22 mouse cellular contexts compared by ENCODE assay signal in the genomic region with DNA sequence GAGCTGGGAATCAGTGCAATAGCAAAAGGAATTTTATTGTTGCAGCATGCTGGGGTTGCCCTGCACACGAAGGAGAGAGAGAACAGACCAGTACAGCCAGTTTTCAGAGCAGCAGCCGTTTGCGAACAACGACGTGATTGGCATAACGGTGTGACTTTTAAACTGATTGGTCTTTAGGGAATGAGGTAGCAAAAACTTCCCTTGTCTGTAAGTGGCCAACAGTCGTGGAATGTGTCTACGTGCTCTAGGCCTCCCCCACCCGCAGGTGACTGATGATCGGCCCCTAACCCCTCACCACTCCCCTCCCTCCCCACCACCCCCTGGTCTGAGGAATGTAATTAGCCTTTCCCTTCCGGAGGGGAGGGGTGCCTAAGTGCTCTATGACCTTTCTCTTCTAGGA. TPM values are rescaled to one million over a fixed set of nuclear protein-coding genes. Genes with fewer than 3 reads are reported as not detected.
DNase-seq lines count a peak whose midpoint lies in the region; ATAC-seq lines count a peak whose summit lies in the region.
"Had no signal": no experiment of that assay in that cellular context is flagged by ENCODE, and none has a peak within 500 bp of the region (broad histone marks: within the 10 kb centered on the region; RNA-seq: fewer than 3 reads in every experiment).

No protein-coding gene starts in this region.

- 31% methylated on average over 11 of the region's 11 CpGs for WGBS in heart, embryonic 10.5 days
- WGBS in heart, embryonic 11.5 days (ENCODE audit: insufficient replicate concordance): 39% methylated on average over 11 of the region's 11 CpGs
- 18% methylated on average over 11 of the region's 11 CpGs for WGBS in limb, embryonic 12.5 days

- ATAC-seq in heart, embryonic 11.5 days (replicated peaks; ENCODE audit: insufficient number of reproducible peaks, low FRiP score, low TSS enrichment): no peak
- peak; percentile 63; the same call in 1 of the 2 replicates for ATAC-seq in limb, embryonic 12.5 days (ENCODE audit: insufficient number of reproducible peaks, insufficient read depth, low FRiP score, low TSS enrichment, low read depth)
- ATAC-seq: CD4-positive, CD25-positive, alpha-beta regulatory T cell, adult 4 months; hindbrain, embryonic 16.5 days; midbrain, embryonic 13.5 days had no signal

- H3K27ac ChIP-seq in heart, embryonic 10.5 days: 0 out of 2 replicates have a peak overlapping the region, but pooled peaks have one; percentile 16
- no peak overlapping the region for H3K27ac ChIP-seq in heart, embryonic 11.5 days (ENCODE audit: low read depth, low read length)
- H3K27ac ChIP-seq in limb, embryonic 12.5 days: no peak overlapping the region; the same call in 1 of the 2 replicates
- H3K27ac ChIP-seq: forebrain, embryonic 12.5 days; limb, embryonic 13.5 days; liver, embryonic 14.5 days; lung, embryonic 15.5 days; midbrain, embryonic 13.5 days had no signal

- H3K4me3 ChIP-seq in heart, embryonic 10.5 days: no peak overlapping the region
- H3K4me3 ChIP-seq in heart, embryonic 11.5 days (ENCODE audit: low read depth, low read length): no peak overlapping the region
- H3K4me3 ChIP-seq in limb, embryonic 12.5 days (replicated peaks): no peak overlapping the region
- H3K4me3 ChIP-seq: forebrain, embryonic 12.5 days; limb, embryonic 13.5 days; lung, embryonic 15.5 days; midbrain, embryonic 13.5 days had no signal

- H3K9ac ChIP-seq in heart, embryonic 11.5 days (ENCODE audit: low read depth, low read length): no peak overlapping the region
- no peak overlapping the region for H3K9ac ChIP-seq in limb, embryonic 12.5 days (replicated peaks)
- H3K9ac ChIP-seq: forebrain, embryonic 12.5 days; limb, embryonic 13.5 days; liver, embryonic 14.5 days; lung, embryonic 15.5 days; midbrain, embryonic 13.5 days had no signal

- H3K27me3 ChIP-seq in heart, embryonic 10.5 days (ENCODE audit: insufficient read depth, poor library complexity, severe bottlenecking): no peaks in the 10 kb centered on the region
- no peaks in the 10 kb centered on the region for H3K27me3 ChIP-seq in heart, embryonic 11.5 days (ENCODE audit: control insufficient read depth, insufficient read depth, low read length)
- H3K27me3 ChIP-seq in limb, embryonic 12.5 days: no peaks in the 10 kb centered on the region
- H3K27me3 ChIP-seq: forebrain, embryonic 12.5 days; limb, embryonic 13.5 days; lung, embryonic 15.5 days; midbrain, embryonic 13.5 days had no signal

- peaks cover 7% of the 10 kb centered on the region; the same call in 1 of the 2 replicates for H3K4me1 ChIP-seq in heart, embryonic 10.5 days
- no peaks in the 10 kb centered on the region for H3K4me1 ChIP-seq in heart, embryonic 11.5 days (ENCODE audit: control insufficient read depth, insufficient read depth, low read length)
- no peaks in the 10 kb centered on the region for H3K4me1 ChIP-seq in limb, embryonic 12.5 days (replicated peaks)
- H3K4me1 ChIP-seq: forebrain, embryonic 12.5 days; limb, embryonic 13.5 days; lung, embryonic 15.5 days; midbrain, embryonic 13.5 days had no signal

- H3K4me2 ChIP-seq in heart, embryonic 11.5 days: no peak overlapping the region
- H3K4me2 ChIP-seq in limb, embryonic 12.5 days: no peak overlapping the region
- H3K4me2 ChIP-seq: forebrain, embryonic 12.5 days; limb, embryonic 13.5 days; lung, embryonic 15.5 days; midbrain, embryonic 13.5 days had no signal

- H3K36me3 ChIP-seq in heart, embryonic 10.5 days: no peaks in the 10 kb centered on the region
- no peaks in the 10 kb centered on the region for H3K36me3 ChIP-seq in heart, embryonic 11.5 days (ENCODE audit: control insufficient read depth, insufficient read depth, low read length)
- no peaks in the 10 kb centered on the region for H3K36me3 ChIP-seq in limb, embryonic 12.5 days
- H3K36me3 ChIP-seq: forebrain, embryonic 12.5 days; limb, embryonic 13.5 days; lung, embryonic 15.5 days; midbrain, embryonic 13.5 days had no signal

- no peaks in the 10 kb centered on the region for H3K9me3 ChIP-seq in heart, embryonic 10.5 days
- H3K9me3 ChIP-seq in heart, embryonic 11.5 days (replicated peaks; ENCODE audit: control insufficient read depth, low read length): no peaks in the 10 kb centered on the region
- H3K9me3 ChIP-seq in limb, embryonic 12.5 days: no peaks in the 10 kb centered on the region
- H3K9me3 ChIP-seq: forebrain, embryonic 12.5 days; limb, embryonic 13.5 days; lung, embryonic 15.5 days; midbrain, embryonic 13.5 days had no signal

- no peak for DNase-seq in heart, embryonic 10.5 days (ENCODE audit: low spot score)
- DNase-seq in ES-CJ7 (ENCODE audit: low read depth, low spot score): peak; percentile 98
- DNase-seq in embryo, embryonic 11 days: peak; percentile 61
- DNase-seq in urinary bladder, postnatal 10 days (ENCODE audit: low spot score): no peak
- DNase-seq in kidney, adult 9 months: no peak
- DNase-seq: adrenal gland, adult 8-10 months; cerebellum, adult 9-10 months; gastrocnemius, postnatal 10 days; heart, adult 11 months; heart, postnatal 36 days; kidney, adult 11 months; kidney, postnatal 36 days; right cerebral cortex, postnatal 4 days had no signal

RNA-seq across cellular contexts. Expression of gene Ppp1r9a, which starts 10.3 kb away (rescaled TPM):
- polyA plus RNA-seq in heart, embryonic 10.5 days (2016; fragmentation: Nextera tagmentation; extraction: Ambion mirVana): 19.3 and 21.4 TPM in 2 replicates
- polyA plus RNA-seq in heart, embryonic 11.5 days (2014; fragmentation: Nextera tagmentation; extraction: Ambion mirVana): 16.1 and 25.0 TPM in 2 replicates
- polyA plus RNA-seq in limb, embryonic 12.5 days (2016; fragmentation: Nextera tagmentation; extraction: Ambion mirVana): 27.0 and 27.8 TPM in 2 replicates

Comparison
In these comparisons a context has a peak if more than half of its experiments do, and no peak if none do; other contexts are left out.
1. DNase-seq: peak in ES-CJ7 (single experiment) and embryo, embryonic 11 days (single experiment); none in heart, embryonic 10.5 days (single experiment), urinary bladder, postnatal 10 days (single experiment) and kidney, adult 9 months (single experiment).